Mouse (Mus musculus) thymus, postnatal 36 days (tissue): ENCODE results near the gene Sds.

Source experiments
- DNase-seq, 2 experiments: peaks; one replicate each; pipeline ENCODE4 v3.0.0; 2022; ENCODE audit warnings: mixed read lengths in 2 of 2

Sds gene

GRCm38 (mm10) chr5:120476296-120476695, at the start of gene Sds:
Gene Sds (plus strand): TSS chr5:120476526.
- DNase-seq = no peak

GRCm38 (mm10) chr5:120426572-120426971, 49.8 kb upstream of the Sds start:
- DNase-seq = no peak

- DNase-seq = no peak
Observed at GRCm38 (mm10) chr5:120427451-120427938, 48.8 kb upstream of the Sds start.

GRCm38 (mm10) chr5:120428189-120428838, 48.0 kb upstream of the Sds start:
- DNase-seq = no peak

GRCm38 (mm10) chr5:120428990-120429389, 47.3 kb upstream of the Sds start:
- no peak for DNase-seq

GRCm38 (mm10) chr5:120429692-120430091, 46.6 kb upstream of the Sds start:
- DNase-seq = no peak

- DNase-seq = no peak
Observed at GRCm38 (mm10) chr5:120431001-120431583, 45.2 kb upstream of the Sds start.

- DNase-seq = no peak
Observed at GRCm38 (mm10) chr5:120431649-120432485, 44.5 kb upstream of the Sds start, which contains the start of gene Lhx5. Gene Lhx5 (plus strand): TSS chr5:120431699.

GRCm38 (mm10) chr5:120432486-120433015, 43.8 kb upstream of the Sds start:
- no peak for DNase-seq

GRCm38 (mm10) chr5:120433135-120433760, 43.1 kb upstream of the Sds start:
- no peak for DNase-seq

- no peak for DNase-seq
Observed at GRCm38 (mm10) chr5:120434231-120434735, 42.0 kb upstream of the Sds start.

- DNase-seq = no peak
Observed at GRCm38 (mm10) chr5:120435006-120435681, 41.2 kb upstream of the Sds start.

- no peak for DNase-seq
Observed at GRCm38 (mm10) chr5:120435731-120436501, 40.4 kb upstream of the Sds start.

GRCm38 (mm10) chr5:120436885-120437495, 39.3 kb upstream of the Sds start:
- DNase-seq = no peak

- DNase-seq = no peak
Observed at GRCm38 (mm10) chr5:120437539-120437938, 38.8 kb upstream of the Sds start.

- DNase-seq = no peak
Observed at GRCm38 (mm10) chr5:120437986-120438385, 38.3 kb upstream of the Sds start.

- DNase-seq = no peak
Observed at GRCm38 (mm10) chr5:120438469-120438868, 37.9 kb upstream of the Sds start.

GRCm38 (mm10) chr5:120438991-120439710, 37.2 kb upstream of the Sds start:
- DNase-seq = no peak

GRCm38 (mm10) chr5:120439887-120440670, 36.2 kb upstream of the Sds start:
- no peak for DNase-seq
